Mouse (Mus musculus): Measurements from ENCODE around the gene Lpp. TPM values are rescaled to one million over a fixed set of nuclear protein-coding genes. Genes with fewer than 3 reads are reported as not detected.

The Lpp gene
- polyA plus RNA-seq, 1 experiment from 2014 or later, result 63.0 TPM

DNA sequence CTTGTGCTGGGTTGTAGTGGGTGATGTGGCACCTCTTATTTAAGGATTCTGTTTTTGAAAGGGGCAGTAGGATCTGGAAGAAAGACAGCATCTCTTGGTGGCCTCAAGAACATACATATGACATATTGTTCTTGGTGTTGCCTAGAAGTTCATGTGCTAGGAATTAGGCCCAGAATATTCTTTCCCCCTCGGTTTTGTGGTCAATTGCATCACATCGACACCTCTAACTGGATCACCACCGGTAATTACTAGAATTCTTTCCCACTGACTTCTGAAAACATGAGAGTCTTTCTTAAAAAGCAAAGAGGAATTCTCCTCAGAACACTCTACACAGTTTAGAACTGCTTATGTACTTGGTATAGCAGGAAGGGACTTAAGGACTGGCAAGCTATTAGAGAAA lies 34.3 kb downstream of the Lpp start:
- Histone ChIP-seq H3K27me3 (replicated peaks) (no peaks in the 10 kb centered on the region), H3K9ac (no peak overlapping the region), H3K27ac (no peak overlapping the region), H3K4me3 (replicated peaks) (no peak overlapping the region), H3K4me1 (replicated peaks) (peaks cover 14% of the 10 kb centered on the region; the same call in 1 of the 2 replicates), H3K4me2 (replicated peaks) (no peak overlapping the region), H3K36me3 (no peaks in the 10 kb centered on the region), H3K9me3 (no peaks in the 10 kb centered on the region)
- whole genome bisulfite sequencing, result 87% methylated on average over 3 of the region's 3 CpGs
- no peak for ATAC-seq

DNA sequence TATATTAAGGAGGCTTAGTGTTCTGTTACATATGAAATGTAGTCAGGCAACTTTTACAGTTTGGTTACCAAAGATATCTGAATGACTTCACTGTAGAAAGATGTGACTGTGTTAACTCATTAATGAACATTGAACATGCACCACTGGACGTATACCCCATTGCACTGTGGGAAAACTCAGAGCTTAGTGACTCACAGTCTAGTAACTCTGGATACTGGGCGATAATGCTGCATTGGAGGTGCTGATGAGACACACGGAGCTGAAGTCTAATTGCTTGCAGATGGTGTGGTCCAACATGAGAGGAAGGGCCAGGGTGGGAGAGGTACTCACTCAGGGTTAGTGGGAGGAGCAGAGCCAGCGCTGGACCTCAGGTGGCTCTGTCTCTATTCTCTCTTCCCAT lies 34.7 kb downstream of the Lpp start:
- no peak overlapping the region for H3K4me2 ChIP-seq (replicated peaks)
- H3K9me3 ChIP-seq, result no peaks in the 10 kb centered on the region
- H3K27me3 ChIP-seq (replicated peaks), result no peaks in the 10 kb centered on the region
- H3K9ac ChIP-seq, result no peak overlapping the region
- H3K4me3 ChIP-seq (replicated peaks), result no peak overlapping the region
- no peak overlapping the region for H3K27ac ChIP-seq
- 69% methylated on average over 4 of the region's 4 CpGs for WGBS
- peaks cover 15% of the 10 kb centered on the region for H3K4me1 ChIP-seq (replicated peaks)
- no peaks in the 10 kb centered on the region for H3K36me3 ChIP-seq
- ATAC-seq, result peak; percentile 13; the same call in 1 of the 2 replicates

DNA sequence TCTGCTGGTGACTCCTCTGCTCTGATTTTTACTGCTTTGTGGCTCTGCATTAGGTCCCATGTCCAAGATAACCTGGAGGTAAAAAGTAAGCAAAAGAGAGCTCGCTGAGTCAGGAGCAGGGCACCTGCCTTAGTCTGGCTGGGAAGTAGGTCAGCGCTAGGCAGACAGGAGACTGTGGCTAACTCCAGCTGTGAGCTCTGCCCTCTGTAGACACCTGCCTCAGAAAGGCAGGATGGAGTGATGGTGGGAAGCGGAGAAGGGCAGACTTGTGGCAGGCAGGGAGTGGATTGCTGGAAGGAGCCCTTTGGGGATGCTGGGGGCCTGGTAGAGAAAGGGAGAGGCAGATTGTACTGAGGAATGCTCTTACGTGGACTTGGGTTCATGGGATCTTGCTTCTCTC lies 35.4 kb downstream of the Lpp start:
- H3K27me3 ChIP-seq (replicated peaks), result no peaks in the 10 kb centered on the region
- H3K4me1 ChIP-seq (replicated peaks), result peaks cover 21% of the 10 kb centered on the region
- H3K9me3 ChIP-seq, result no peaks in the 10 kb centered on the region
- no peak for ATAC-seq
- H3K4me3 ChIP-seq (replicated peaks), result no peak overlapping the region
- no peak overlapping the region for H3K9ac ChIP-seq
- no peaks in the 10 kb centered on the region for H3K36me3 ChIP-seq
- WGBS, result 80% methylated on average over 4 of the region's 4 CpGs
- H3K4me2 ChIP-seq (replicated peaks), result no peak overlapping the region
- no peak overlapping the region for H3K27ac ChIP-seq

DNA sequence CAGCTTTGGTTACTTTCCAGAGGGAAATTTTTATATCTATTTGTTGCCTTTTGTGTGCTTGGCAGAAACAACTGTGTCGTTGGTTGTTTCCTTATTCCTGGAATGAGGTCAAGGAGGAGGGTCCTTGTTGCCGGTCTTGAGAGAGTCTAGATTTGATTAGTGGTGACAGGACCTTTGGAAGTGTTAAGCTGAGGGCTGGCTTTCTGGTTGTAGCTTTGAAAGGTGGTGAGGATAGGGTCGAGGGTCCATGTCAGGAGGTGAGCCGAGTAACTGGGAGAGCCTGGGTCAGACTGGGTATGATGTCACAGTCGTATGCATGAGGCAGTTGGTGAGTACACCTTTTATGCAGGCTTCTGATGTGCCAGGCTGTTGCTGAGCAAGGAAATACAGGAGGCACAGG lies 36.4 kb downstream of the Lpp start:
- Histone ChIP-seq H3K9ac (no peak overlapping the region), H3K27ac (no peak overlapping the region), H3K4me1 (replicated peaks) (peaks cover 25% of the 10 kb centered on the region), H3K27me3 (replicated peaks) (no peaks in the 10 kb centered on the region), H3K36me3 (no peaks in the 10 kb centered on the region), H3K4me2 (replicated peaks) (no peak overlapping the region), H3K9me3 (no peaks in the 10 kb centered on the region), H3K4me3 (replicated peaks) (no peak overlapping the region)
- no peak for ATAC-seq
- WGBS, result 66% methylated on average over 5 of the region's 5 CpGs

DNA sequence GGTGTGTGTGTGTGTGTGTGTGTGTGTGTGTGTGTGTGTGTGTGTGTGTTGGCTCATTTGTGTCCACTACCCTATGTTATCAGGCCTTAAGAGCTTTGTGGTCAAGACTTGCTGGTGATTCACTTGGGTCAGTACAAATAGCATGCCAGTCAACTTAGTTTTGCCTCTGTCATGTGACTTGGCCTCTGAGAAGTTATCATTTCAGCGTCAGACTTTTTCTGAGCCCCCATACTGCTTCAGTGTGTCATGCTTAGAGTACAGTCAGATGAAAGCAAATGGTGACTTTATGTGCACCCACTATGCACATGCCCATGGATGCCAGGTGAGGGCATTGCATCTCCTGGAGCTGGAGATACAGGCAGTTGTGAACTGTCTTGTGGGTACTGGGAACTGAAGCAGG lies 38.5 kb downstream of the Lpp start:
- Histone ChIP-seq H3K4me3 (replicated peaks) (no peak overlapping the region), H3K9ac (no peak overlapping the region), H3K36me3 (no peaks in the 10 kb centered on the region), H3K27ac (no peak overlapping the region), H3K4me1 (replicated peaks) (peaks cover 35% of the 10 kb centered on the region), H3K4me2 (replicated peaks) (no peak overlapping the region), H3K9me3 (no peaks in the 10 kb centered on the region), H3K27me3 (replicated peaks) (no peaks in the 10 kb centered on the region)
- no peak for ATAC-seq
- 93% methylated on average over 1 of the region's 1 CpGs for WGBS

DNA sequence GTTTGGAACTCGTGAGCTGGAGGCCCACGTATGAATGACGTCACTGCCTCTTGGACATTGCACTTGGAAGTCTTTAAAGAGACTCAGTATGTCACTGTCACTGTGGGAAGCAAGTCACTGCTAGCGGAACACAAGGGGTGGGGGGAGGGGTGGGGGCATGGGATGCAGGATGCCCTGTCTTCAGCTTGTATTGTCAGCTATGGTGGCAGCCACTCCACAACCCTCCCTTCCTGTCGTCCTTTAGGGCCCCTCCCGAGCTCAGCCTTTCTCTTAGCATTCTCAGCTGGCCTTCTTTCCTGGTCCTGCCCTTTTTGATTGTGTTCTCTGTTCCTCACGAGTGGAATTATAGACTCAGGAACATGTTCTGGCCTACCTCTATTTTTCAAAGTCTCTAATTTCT lies 40.3 kb downstream of the Lpp start:
- no peaks in the 10 kb centered on the region for H3K36me3 ChIP-seq
- H3K9me3 ChIP-seq, result no peaks in the 10 kb centered on the region
- WGBS, result 34% methylated on average over 7 of the region's 7 CpGs
- H3K9ac ChIP-seq, result no peak overlapping the region
- H3K4me2 ChIP-seq (replicated peaks), result no peak overlapping the region
- H3K4me1 ChIP-seq (replicated peaks), result peaks cover 34% of the 10 kb centered on the region
- H3K27ac ChIP-seq, result no peak overlapping the region
- no peak overlapping the region for H3K4me3 ChIP-seq (replicated peaks)
- no peaks in the 10 kb centered on the region for H3K27me3 ChIP-seq (replicated peaks)
- peak; percentile 16; the same call in 1 of the 2 replicates for ATAC-seq

DNA sequence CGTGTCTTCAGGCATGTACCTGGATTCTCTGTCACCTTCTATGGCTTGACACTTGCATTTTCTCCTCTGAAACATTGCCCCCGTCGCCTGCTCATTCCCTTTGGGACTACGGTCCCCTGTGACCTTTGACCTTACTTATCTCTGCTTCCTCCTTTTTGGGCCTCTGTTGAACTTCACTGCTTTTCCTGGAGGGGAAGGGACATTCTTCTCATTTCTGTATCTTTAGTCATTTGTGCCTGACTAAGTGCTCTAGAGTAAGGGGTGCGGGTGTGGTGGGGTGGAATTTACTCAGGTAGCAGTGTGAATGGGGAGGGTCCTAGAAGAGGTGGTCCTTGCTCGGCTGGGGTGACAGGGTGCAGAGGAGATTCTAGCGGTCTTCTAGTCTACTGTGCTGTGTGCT lies 40.7 kb downstream of the Lpp start:
- Histone ChIP-seq H3K9ac (no peak overlapping the region), H3K27ac (no peak overlapping the region), H3K4me1 (replicated peaks) (peaks cover 32% of the 10 kb centered on the region), H3K9me3 (no peaks in the 10 kb centered on the region), H3K4me2 (replicated peaks) (no peak overlapping the region; the same call in 1 of the 2 replicates), H3K27me3 (replicated peaks) (no peaks in the 10 kb centered on the region), H3K36me3 (no peaks in the 10 kb centered on the region), H3K4me3 (replicated peaks) (no peak overlapping the region)
- peak; percentile 23 for ATAC-seq
- 45% methylated on average over 7 of the region's 7 CpGs for WGBS

DNA sequence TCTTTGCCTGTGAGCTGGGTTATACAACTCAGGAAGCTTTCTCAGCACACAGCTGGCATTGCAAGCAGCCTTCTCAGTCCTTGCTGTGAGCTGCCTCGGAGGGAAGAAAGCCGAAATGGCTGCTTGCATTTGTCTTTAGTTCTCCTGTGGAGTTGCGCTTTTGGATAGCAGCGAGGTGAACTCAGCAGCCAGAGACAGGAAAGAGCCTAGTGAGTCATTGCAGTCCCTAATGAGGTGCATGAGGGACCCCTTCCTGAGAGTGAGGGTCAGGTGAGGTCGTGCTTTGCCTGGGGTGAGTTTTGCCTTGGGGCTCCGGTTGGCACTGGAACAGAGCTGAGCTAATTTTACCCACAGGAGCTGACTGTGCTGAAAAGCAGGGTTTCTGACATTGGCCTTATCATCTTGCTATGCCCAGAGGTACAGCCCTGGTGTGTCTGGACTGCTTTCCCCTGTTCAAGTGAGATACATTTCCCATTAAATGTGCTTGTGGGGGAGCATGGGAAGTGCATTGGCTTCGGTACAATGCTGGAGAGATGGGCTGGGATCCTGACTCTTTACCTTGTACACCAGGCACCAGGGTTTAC lies 41.3 kb downstream of the Lpp start:
- 55% methylated on average over 7 of the region's 7 CpGs for WGBS
- no peaks in the 10 kb centered on the region for H3K27me3 ChIP-seq (replicated peaks)
- H3K9me3 ChIP-seq, result no peaks in the 10 kb centered on the region
- H3K4me1 ChIP-seq (replicated peaks), result peaks cover 32% of the 10 kb centered on the region
- H3K9ac ChIP-seq, result no peak overlapping the region
- 0 out of 2 replicates have a peak, but pooled peaks have one; percentile 11 for ATAC-seq
- H3K27ac ChIP-seq, result 0 out of 2 replicates have a peak overlapping the region, but pooled peaks have one; percentile 5
- no peaks in the 10 kb centered on the region for H3K36me3 ChIP-seq
- no peak overlapping the region for H3K4me3 ChIP-seq (replicated peaks)
- H3K4me2 ChIP-seq (replicated peaks), result no peak overlapping the region; the same call in 1 of the 2 replicates

DNA sequence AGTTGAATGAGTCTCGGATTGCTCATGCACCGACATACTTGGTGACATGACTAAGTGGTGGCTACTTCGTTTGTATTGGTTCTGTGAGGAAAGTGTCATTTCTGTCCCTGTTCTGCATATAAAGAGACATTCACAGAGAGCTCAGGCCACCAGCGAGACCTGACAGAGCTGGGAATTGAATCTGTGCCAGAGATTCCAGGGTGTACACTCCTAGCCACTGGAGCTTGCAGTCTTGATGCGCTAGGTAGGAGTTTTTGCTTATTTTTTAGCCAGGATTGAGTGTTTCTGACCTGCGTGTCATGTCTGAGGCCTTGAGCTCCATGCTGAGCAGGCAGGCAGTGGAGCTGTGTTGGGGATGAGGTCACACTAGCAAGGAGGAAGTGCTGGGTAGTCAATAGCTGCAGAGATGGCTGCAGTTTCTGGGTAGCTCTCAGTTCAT lies 41.8 kb downstream of the Lpp start:
- peaks cover 32% of the 10 kb centered on the region for H3K4me1 ChIP-seq (replicated peaks)
- no peaks in the 10 kb centered on the region for H3K27me3 ChIP-seq (replicated peaks)
- no peak overlapping the region for H3K4me2 ChIP-seq (replicated peaks)
- H3K4me3 ChIP-seq (replicated peaks), result no peak overlapping the region
- no peaks in the 10 kb centered on the region for H3K9me3 ChIP-seq
- no peaks in the 10 kb centered on the region for H3K36me3 ChIP-seq
- 55% methylated on average over 6 of the region's 6 CpGs for WGBS
- ATAC-seq, result peak; percentile 60
- H3K9ac ChIP-seq, result no peak overlapping the region
- 0 out of 2 replicates have a peak overlapping the region, but pooled peaks have one; percentile 5 for H3K27ac ChIP-seq

DNA sequence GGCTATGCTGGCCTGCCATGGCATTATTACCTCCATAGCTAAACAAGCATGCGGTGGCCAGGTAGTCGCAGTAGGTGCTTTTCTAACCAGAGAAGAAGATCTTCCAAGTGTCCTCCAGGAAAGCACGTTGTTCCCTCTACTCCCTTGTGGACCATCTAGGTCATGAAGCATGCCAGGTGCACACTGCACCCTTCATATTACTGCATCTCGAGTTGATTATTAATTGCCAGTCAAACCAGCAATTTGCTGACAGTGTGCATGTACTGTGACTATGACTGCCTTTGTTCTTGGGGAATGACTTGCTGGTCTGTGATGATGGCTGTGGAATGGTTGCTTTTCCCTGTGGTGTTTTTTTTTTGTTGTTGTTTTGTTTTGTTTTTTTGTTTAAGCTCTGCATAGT lies 45.1 kb downstream of the Lpp start:
- WGBS, result 70% methylated on average over 4 of the region's 4 CpGs
- H3K36me3 ChIP-seq, result no peaks in the 10 kb centered on the region
- no peaks in the 10 kb centered on the region for H3K9me3 ChIP-seq
- no peak overlapping the region for H3K4me2 ChIP-seq (replicated peaks)
- no peaks in the 10 kb centered on the region for H3K27me3 ChIP-seq (replicated peaks)
- H3K27ac ChIP-seq, result no peak overlapping the region
- H3K9ac ChIP-seq, result no peak overlapping the region
- no peak overlapping the region for H3K4me3 ChIP-seq (replicated peaks)
- H3K4me1 ChIP-seq (replicated peaks), result peaks cover 43% of the 10 kb centered on the region
- ATAC-seq, result peak; percentile 49; the same call in 1 of the 2 replicates

DNA sequence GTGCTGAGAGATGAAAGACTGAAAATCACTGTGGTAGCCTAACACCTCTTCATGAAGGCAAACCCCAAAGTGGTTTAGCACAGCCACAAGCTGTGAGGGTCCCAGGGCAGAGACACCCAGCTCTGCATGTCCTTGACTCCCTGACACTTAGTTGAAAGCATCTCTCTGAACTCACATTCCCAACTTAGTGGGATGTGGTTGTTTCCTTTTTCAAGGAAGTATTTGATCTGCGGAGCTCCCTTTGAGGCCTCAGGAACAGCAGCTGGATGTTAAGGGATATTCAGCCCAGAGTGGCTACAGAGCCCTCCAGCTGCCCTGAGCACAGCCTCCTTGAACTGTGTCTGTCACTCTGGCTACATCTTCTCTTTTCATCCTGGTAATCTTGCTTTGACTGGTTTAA lies 48.0 kb downstream of the Lpp start:
- no peak overlapping the region for H3K9ac ChIP-seq
- ATAC-seq, result no peak
- no peaks in the 10 kb centered on the region for H3K9me3 ChIP-seq
- H3K4me2 ChIP-seq (replicated peaks), result no peak overlapping the region
- WGBS, result 15% methylated on average over 1 of the region's 1 CpGs
- 0 out of 2 replicates have a peak, but pooled peaks cover 2% of the 10 kb centered on the region for H3K36me3 ChIP-seq
- H3K4me1 ChIP-seq (replicated peaks), result peaks cover 28% of the 10 kb centered on the region
- H3K27me3 ChIP-seq (replicated peaks), result no peaks in the 10 kb centered on the region
- H3K4me3 ChIP-seq (replicated peaks), result no peak overlapping the region
- H3K27ac ChIP-seq, result no peak overlapping the region

DNA sequence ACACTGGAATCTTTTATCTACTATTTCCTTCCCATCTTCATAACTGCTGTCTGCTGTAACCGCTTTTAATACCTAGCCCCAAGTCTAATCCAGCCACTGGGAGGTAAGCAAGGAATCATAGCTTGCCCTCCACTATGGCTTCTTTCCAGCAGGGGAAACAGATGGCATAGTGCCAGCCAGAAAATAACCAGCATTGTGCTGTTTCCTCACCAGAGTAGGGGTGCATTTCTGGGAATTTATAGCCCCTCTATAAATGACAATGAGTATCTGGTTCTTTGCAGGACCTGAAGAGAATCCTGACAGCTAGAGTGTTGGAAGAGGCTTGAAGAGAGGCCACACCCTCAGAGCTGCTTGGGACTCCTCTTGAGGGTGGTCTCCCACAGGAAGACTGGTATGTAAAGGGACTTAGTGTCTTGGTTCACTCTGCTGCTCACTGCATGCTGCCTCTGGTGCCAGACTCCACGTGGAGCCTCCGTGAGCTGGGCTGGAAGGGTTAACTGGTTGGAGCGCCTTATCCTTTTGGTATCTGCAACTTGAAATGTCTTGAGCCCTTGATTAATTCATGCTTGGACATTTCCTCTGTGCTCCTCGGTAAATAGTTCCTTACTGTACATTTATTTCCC lies 49.3 kb downstream of the Lpp start:
- H3K4me2 ChIP-seq (replicated peaks), result no peak overlapping the region
- WGBS, result 40% methylated on average over 5 of the region's 5 CpGs
- ATAC-seq, result no peak
- H3K9me3 ChIP-seq, result no peaks in the 10 kb centered on the region
- H3K4me3 ChIP-seq (replicated peaks), result no peak overlapping the region
- no peaks in the 10 kb centered on the region for H3K27me3 ChIP-seq (replicated peaks)
- H3K27ac ChIP-seq, result peak overlapping the region; percentile 32; the same call in 1 of the 2 replicates
- 0 out of 2 replicates have a peak, but pooled peaks cover 3% of the 10 kb centered on the region for H3K36me3 ChIP-seq
- peaks cover 30% of the 10 kb centered on the region for H3K4me1 ChIP-seq (replicated peaks)
- H3K9ac ChIP-seq, result no peak overlapping the region

DNA sequence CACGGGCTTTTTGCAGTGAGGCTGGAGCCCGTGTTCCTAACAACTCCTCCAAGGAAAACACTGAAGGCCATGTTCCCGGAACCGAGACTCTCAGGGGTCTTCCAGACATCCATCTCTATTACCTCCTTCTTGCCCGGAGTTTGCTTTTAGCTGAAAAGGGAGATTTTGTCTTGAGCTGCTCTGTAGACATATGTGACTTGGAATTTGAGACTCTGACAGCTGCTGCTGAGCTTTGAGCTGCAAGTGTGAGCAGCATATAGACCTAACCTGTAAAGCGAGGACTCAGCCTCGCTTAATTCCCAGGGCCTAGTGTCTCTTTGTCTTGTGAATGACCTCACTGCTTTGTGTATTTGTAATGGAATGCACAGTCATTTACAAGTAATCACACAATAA lies 49.8 kb downstream of the Lpp start:
- no peak for ATAC-seq
- WGBS, result 43% methylated on average over 7 of the region's 7 CpGs
- Histone ChIP-seq H3K9me3 (no peaks in the 10 kb centered on the region), H3K4me2 (replicated peaks) (no peak overlapping the region), H3K4me1 (replicated peaks) (peaks cover 35% of the 10 kb centered on the region), H3K27ac (peak overlapping the region; percentile 32; the same call in 1 of the 2 replicates), H3K4me3 (replicated peaks) (no peak overlapping the region), H3K36me3 (0 out of 2 replicates have a peak, but pooled peaks cover 3% of the 10 kb centered on the region), H3K27me3 (replicated peaks) (no peaks in the 10 kb centered on the region), H3K9ac (no peak overlapping the region)
